Comparison of ENCODE assay signal across 8 mouse cellular contexts in the genomic region with DNA sequence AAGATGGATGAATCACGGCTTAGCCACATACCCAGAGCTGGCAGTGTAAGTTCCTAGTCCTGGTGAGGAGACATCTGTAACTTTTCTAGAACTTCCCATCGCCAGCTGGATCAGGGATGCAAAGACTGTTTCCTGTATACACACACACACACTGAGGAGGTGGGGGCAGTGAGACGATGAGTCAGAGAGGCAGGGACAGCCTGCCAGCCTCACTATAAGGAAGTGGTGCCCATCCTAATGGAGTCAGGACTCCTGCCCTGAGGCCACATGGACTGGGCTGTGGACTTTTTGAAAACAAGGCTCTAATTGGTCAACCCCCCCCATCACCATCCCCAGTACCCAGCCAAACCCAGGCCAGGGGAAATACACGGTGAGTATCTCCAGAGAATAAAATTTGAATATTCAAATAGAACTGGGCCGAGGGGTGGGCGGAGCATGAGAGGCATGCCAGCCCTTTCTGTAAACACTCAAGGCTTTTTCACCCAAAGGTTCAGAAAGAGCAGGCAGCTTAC.
A peak's percentile ranks its signal among the peaks of the same experiment; 100 is the strongest.
DNase-seq lines count a peak whose midpoint lies in the region; ATAC-seq and TF ChIP-seq lines count a peak whose summit lies in the region.

No protein-coding gene starts in this region.

- peaks cover 3% of the 10 kb centered on the region; the same call in 1 of the 2 replicates for H3K36me3 ChIP-seq in heart, embryonic 15.5 days
- no peaks in the 10 kb centered on the region for H3K36me3 ChIP-seq in heart, embryonic 12.5 days
- H3K36me3 ChIP-seq in forebrain, embryonic 10.5 days (replicated peaks), result peaks cover 3% of the 10 kb centered on the region
- no peaks in the 10 kb centered on the region for H3K36me3 ChIP-seq in midbrain, embryonic 16.5 days (ENCODE audit: control insufficient read depth, insufficient read depth, low read length)

- peaks cover 7% of the 10 kb centered on the region; the same call in 1 of the 2 replicates for H3K4me1 ChIP-seq in heart, embryonic 15.5 days (replicated peaks)
- H3K4me1 ChIP-seq in heart, embryonic 12.5 days (replicated peaks), result peaks cover 13% of the 10 kb centered on the region; the same call in 1 of the 2 replicates
- peaks cover 42% of the 10 kb centered on the region for H3K4me1 ChIP-seq in forebrain, embryonic 10.5 days
- no peaks in the 10 kb centered on the region; the same call in 1 of the 2 replicates for H3K4me1 ChIP-seq in midbrain, embryonic 16.5 days (ENCODE audit: control insufficient read depth, insufficient read depth, low read length)

- H3K4me2 ChIP-seq in heart, embryonic 15.5 days, result no peak overlapping the region
- H3K4me2 ChIP-seq in heart, embryonic 12.5 days, result no peak overlapping the region
- H3K4me2 ChIP-seq in midbrain, embryonic 16.5 days (ENCODE audit: low read length), result no peak overlapping the region

- 49% methylated on average over 6 of the region's 6 CpGs for WGBS in heart, embryonic 15.5 days
- WGBS in heart, embryonic 12.5 days, result 45% methylated on average over 6 of the region's 6 CpGs
- WGBS in forebrain, embryonic 10.5 days, result 59% methylated on average over 6 of the region's 6 CpGs
- 46% methylated on average over 6 of the region's 6 CpGs for WGBS in midbrain, embryonic 16.5 days

- no peak for TF ChIP-seq CTCF in left cerebral cortex, adult 2 months (IDR thresholded peaks at IDR 0.05)

- H3K9ac ChIP-seq in heart, embryonic 15.5 days, result no peak overlapping the region
- H3K9ac ChIP-seq in heart, embryonic 12.5 days, result no peak overlapping the region
- no peak overlapping the region for H3K9ac ChIP-seq in midbrain, embryonic 16.5 days (ENCODE audit: low read depth, low read length)

- no peaks in the 10 kb centered on the region for H3K9me3 ChIP-seq in heart, embryonic 15.5 days (replicated peaks)
- H3K9me3 ChIP-seq in heart, embryonic 12.5 days (replicated peaks), result no peaks in the 10 kb centered on the region
- no peaks in the 10 kb centered on the region for H3K9me3 ChIP-seq in forebrain, embryonic 10.5 days
- no peaks in the 10 kb centered on the region for H3K9me3 ChIP-seq in midbrain, embryonic 16.5 days (replicated peaks; ENCODE audit: control insufficient read depth, low read length, poor library complexity, severe bottlenecking)

- 0 out of 2 replicates have a peak, but pooled peaks have one; percentile 60 for ATAC-seq in heart, embryonic 15.5 days (replicated peaks; ENCODE audit: insufficient number of reproducible peaks, insufficient read depth, low FRiP score, low read depth)
- no peak for ATAC-seq in heart, embryonic 12.5 days (ENCODE audit: insufficient number of reproducible peaks, low FRiP score)
- ATAC-seq in CD4-positive, CD25-positive, alpha-beta regulatory T cell, adult 4 months, result peak; percentile 77
- ATAC-seq in midbrain, embryonic 16.5 days, result peak; percentile 20; the same call in 1 of the 2 replicates

- H3K4me3 ChIP-seq in heart, embryonic 15.5 days, result no peak overlapping the region
- no peak overlapping the region for H3K4me3 ChIP-seq in heart, embryonic 12.5 days
- no peak overlapping the region for H3K4me3 ChIP-seq in forebrain, embryonic 10.5 days
- H3K4me3 ChIP-seq in left cerebral cortex, adult 2 months, result no peak overlapping the region
- no peak overlapping the region for H3K4me3 ChIP-seq in midbrain, embryonic 16.5 days (ENCODE audit: low read depth, low read length)

- no peak overlapping the region for H3K27ac ChIP-seq in heart, embryonic 15.5 days
- H3K27ac ChIP-seq in heart, embryonic 12.5 days (ENCODE audit: poor library complexity, severe bottlenecking), result no peak overlapping the region
- peak overlapping the region; percentile 72; the same call in 1 of the 2 replicates for H3K27ac ChIP-seq in forebrain, embryonic 10.5 days
- H3K27ac ChIP-seq in left cerebral cortex, adult 2 months, result no peak overlapping the region
- no peak overlapping the region for H3K27ac ChIP-seq in midbrain, embryonic 16.5 days (ENCODE audit: low read length)

- no peaks in the 10 kb centered on the region for H3K27me3 ChIP-seq in heart, embryonic 15.5 days
- no peaks in the 10 kb centered on the region for H3K27me3 ChIP-seq in heart, embryonic 12.5 days (replicated peaks)
- H3K27me3 ChIP-seq in forebrain, embryonic 10.5 days (ENCODE audit: poor library complexity, severe bottlenecking), result no peaks in the 10 kb centered on the region
- no peaks in the 10 kb centered on the region for H3K27me3 ChIP-seq in midbrain, embryonic 16.5 days (ENCODE audit: control insufficient read depth, insufficient read depth, low read depth, low read length)

- no peak for DNase-seq in forebrain, embryonic 10.5 days (ENCODE audit: extremely low spot score, low spot score)
- peak; percentile 36 to 65 for DNase-seq in left cerebral cortex, adult 2 months (ENCODE audit: extremely low spot score in 1 of 2, low spot score in 2 of 2)
- DNase-seq in gastrocnemius, postnatal 4 days (ENCODE audit: low spot score in 2 of 2), result no peak
- no peak for DNase-seq in testis, postnatal 14 days (ENCODE audit: low spot score)

- intact Hi-C loops in left cerebral cortex, adult 2 months (cut with DNase I), result no loop called here

Comparison
In these comparisons a context has a peak if more than half of its experiments do, and no peak if none do; other contexts are left out.
1. DNase-seq: peak in left cerebral cortex, adult 2 months (2 of 2); none in forebrain, embryonic 10.5 days (single experiment), gastrocnemius, postnatal 4 days (0 of 2) and testis, postnatal 14 days (single experiment).